Mouse (Mus musculus): ENCODE measurements around the gene Eml5.

Gene Eml5

DNA sequence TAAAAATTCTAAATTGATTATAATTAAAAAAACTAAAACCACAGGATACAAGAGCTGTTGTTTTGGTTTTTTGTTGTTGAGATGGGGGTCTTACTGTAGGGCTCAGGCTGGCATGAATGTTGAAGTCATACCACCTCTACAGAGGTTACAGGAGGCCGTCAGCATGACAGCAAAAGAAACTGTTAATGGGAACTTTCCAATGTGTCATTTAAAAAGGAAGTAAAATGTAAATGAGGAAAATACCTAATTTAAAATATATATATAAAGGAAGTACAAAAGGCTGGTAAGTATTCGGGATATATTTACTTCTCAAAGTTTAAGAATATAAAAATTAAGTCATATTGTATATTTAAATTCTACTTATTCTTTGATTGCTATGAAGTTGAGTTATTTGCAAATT is 65.8 kb downstream of the Eml5 start:
- in situ Hi-C loops (cut with MboI; ENCODE audit: unreplicated experiment in 2 of 2): loop anchor here in 1 of 2 experiments (25.0 kb wide), 1 partner anchor 1127 kb away; the partner anchor contains the start of gene Kcnk13

DNA sequence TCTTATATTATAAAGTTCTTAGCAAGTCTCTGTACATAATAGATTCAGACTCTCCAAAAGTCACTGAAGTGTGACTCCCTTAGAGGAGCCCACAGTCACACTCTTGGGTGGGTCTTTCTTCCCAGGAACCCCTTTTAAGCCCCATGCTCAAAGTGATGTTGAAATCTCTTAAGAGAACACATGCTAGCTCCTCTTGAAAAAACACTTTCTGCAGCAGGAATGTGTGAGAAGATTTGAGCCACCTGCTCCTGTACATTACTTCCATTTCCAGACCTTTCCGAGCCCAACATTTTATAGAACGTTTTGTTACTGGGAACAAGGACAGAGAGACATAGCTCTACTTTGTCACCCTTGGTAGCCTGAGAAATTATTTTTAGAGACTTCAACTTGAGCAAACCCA is 66.4 kb downstream of the Eml5 start:
- in situ Hi-C loops (cut with MboI; ENCODE audit: unreplicated experiment in 2 of 2): loop anchor here in 1 of 2 experiments (25.0 kb wide), 1 partner anchor 1127 kb away; the partner anchor contains the start of gene Kcnk13

DNA sequence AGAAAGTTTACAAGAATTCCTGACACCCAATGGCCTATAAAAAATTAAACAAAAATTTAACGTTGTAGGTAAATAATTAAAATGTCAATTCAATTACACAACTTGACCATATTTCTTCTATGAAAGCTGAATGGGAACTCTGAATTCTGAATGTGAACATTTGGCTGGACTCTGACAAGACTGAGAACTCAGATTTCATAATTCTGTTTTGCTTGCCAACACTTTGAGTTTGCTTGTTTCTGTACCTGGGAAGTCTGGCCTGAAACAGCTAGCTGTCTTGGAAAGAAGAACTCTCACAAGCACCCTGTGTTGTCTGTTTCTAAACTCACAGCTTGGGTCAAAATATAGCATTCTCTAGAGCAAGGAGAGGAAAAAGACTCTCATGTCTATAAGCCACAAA is 67.4 kb downstream of the Eml5 start:
- in situ Hi-C loops (cut with MboI; ENCODE audit: unreplicated experiment in 2 of 2): loop anchor here in 1 of 2 experiments (25.0 kb wide), 1 partner anchor 1128 kb away; the partner anchor contains the start of gene Kcnk13

DNA sequence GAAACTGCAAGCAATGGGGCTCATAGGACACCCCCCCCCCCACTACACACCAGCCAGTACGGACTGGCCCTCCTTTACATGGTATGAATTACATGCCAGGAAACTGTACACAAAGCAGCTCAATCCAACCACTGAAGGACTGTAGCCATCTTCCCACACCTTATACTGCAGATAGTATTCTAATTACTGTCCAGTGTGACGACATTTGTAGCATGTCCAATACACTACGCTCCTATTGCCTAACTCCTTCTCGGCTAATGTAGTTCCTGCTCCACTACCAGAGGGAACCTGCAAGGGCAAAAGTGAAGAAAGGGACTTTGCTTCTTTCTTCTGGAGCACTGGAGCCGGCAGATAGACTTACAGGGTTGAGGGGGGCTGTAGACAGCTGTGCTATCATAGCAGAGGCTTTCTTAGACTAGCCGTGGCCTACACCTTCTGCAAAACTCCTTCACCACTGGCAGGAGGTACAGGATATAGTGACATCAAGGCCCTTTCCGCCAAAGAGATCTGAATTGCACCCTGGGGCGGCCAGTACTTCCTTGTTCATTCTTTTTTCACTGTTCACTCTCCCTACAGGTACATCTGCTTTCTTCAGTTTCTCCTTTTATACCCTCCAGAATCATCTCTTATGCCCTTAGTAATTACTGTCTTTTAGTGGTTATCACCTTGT is 68.2 kb downstream of the Eml5 start:
- in situ Hi-C loops (cut with MboI; ENCODE audit: unreplicated experiment in 2 of 2): loop anchor here in 1 of 2 experiments (25.0 kb wide), 1 partner anchor 1129 kb away; the partner anchor contains the start of gene Kcnk13

DNA sequence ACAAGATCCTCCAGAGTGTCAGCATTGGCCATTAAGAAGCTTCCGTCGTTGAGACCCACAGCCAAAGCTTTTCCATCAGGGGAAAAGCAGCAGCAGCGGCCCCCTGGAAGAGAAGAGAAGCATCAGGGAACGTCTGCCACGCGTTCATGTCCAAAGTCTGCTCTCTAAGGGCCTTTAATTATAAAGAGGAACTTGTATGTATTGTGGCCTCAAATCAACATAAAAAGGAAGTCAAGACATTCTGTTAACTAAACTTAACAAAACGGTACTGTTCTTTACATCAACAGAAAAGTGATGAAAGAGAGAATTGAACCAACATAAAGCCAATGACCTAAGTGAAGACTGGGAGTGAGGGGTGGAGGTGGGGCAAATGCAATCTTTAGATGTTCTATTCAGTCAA is 70.2 kb downstream of the Eml5 start:
- in situ Hi-C loops (cut with MboI; ENCODE audit: unreplicated experiment in 2 of 2): loop anchor here in 1 of 2 experiments (25.0 kb wide), 1 partner anchor 1131 kb away; the partner anchor contains the start of gene Kcnk13

DNA sequence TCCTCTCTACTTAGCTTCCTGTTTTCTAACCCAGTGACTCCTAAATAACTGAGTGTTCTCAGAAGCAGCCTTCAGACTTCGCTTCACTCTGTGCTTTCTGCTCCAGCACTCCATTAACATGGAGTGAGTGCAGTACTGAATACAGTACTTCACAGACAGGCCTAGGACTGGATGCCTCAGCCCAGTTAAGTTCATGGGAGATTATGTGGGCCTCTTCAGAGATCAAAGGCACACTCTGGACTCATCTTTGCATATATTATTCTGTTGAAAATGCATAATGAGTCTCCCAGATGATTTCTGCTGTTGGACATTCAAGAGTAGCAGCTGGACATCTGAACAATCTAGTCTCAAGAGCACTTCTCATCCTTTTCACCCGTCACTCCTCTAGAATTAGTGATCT is 80.5 kb downstream of the Eml5 start:
- in situ Hi-C loops (cut with MboI; ENCODE audit: unreplicated experiment in 2 of 2): no loop called here

DNA sequence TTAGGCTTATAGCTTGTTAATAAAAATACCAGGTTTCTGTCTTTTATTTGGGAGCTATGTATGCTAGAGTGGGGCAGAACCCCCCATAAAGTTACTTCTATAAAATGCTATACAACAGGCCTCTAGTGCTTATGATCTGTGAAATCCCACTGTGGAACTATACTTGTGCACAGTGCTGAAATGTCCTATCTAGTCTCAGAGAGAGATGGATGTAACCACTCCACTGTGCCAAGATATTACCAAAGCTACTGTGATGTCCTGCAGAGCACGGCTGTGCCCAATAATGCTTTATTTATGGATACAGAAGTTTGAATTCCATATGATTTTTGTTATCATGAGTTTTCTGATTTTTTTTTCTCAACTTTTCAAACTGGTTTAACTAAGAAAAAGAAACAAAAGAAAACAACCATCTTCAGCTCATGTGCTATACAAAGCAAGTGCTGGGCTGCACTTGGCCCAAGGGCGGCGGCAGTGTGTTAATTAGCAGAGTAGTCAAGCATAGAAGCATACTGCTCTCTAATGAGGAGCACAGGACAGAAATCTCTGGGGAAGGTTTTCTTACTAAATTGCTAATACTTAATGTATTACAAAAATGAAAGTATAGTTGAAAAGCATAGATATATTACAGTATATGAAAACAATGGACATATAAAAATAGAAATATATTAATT is 97.1 kb downstream of the Eml5 start:
- in situ Hi-C loops (cut with MboI; ENCODE audit: unreplicated experiment in 2 of 2): no loop called here

DNA sequence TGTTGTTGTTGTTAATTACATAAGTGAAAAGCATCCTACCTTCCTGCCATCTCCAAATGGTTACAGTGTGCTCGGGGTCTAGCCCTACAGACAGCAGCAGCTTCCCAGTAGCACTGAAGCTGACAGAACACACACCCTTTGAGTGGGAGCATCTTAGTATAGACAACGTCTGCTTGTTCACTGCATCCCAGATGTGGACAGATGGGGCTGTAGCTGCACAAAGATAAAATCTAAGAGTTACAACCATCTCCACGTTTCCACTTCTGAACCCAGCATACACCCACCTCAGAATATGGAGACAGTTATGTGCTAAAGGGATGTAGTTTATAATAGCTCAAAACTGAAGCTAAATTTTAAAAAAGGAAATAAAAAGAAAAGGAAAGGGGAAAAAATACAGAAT is 99.0 kb downstream of the Eml5 start:
- in situ Hi-C loops (cut with MboI; ENCODE audit: unreplicated experiment in 2 of 2): no loop called here

DNA sequence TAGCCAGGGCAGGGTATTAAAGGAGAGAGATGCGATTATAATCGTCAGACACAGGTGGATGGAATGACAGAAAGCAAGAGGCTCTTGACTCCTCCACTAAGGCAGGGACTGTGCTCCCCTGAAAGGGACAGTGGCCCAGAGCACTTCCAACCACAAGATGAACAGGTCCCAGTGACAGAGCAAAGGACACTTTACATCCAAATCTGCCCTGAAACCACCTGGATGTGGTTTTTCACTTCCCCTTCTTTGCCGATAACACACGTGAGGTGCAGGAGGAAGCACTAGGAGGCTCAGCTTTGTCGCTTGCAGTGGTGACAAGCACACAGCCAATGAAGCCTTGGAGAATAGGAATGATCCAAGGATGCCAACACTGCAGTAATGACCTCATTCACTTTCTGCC is 101.0 kb downstream of the Eml5 start:
- in situ Hi-C loops (cut with MboI; ENCODE audit: unreplicated experiment in 2 of 2): no loop called here

DNA sequence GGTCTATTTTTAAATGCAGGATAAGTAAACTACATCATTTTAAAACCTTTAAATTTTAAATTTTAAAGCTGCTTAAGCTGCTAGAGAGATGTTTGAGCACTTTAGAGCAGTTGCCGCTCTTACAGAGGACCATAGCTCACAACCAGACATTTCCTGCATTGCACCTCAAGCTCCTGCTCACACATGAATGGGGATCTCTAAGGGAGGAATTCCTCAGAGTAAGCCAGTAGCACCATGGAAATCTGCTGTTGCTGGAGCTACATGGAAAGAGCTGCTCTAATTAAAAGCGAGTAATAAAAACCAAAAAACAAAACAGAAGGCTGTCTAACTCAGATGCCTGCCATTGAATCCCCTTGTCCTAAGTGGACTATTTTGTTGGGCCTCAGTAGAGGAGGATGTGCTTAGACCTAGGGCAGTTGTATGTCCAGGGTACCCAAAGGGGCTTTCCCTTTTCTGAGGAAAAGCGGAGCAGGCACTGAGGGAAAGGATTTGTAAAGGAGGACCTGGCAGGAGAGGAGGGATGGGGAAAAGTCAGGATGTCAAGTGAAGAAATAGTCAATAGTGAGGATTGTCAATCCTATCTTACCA is 105.5 kb downstream of the Eml5 start:
- in situ Hi-C loops (cut with MboI; ENCODE audit: unreplicated experiment in 2 of 2): no loop called here

DNA sequence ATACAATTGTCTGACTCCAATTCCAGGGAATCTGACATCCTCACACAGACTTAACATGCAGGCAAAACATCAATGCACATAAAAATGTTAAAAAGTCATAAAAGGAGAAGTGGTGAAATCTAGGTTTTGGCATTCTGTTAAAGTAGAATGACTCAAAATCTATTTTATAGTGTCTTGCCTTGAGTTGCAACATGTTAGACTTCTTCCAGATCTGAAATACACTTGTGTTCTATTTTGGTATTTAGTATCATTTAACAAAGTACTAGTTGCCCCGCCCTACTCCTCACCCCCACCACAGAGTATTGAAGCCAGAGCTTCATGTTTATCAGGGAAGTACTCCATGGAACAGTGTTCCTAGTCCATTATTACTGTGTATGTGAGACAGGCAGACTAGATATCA is 117.0 kb downstream of the Eml5 start:
- in situ Hi-C loops (cut with MboI; ENCODE audit: unreplicated experiment in 2 of 2): no loop called here

DNA sequence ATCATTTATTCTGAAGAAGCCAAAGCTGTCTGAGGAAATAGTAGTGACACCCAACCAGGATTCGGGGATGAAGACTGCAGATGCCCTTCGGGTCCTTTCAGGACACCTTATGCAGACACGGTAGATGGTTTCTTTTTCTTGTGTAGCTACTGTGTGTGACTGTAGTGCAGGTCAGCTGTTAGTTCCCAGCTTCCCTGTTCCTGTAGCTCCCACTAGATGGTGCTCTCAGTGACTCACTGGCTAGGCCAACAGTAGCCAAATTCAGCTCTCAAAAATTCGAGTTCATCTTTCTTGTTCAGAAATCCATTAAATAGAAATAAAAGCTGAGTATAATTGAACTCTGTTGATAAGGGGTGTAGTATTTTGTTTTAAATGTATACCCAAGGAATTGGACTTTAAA is 122.1 kb downstream of the Eml5 start:
- in situ Hi-C loops (cut with MboI; ENCODE audit: unreplicated experiment in 2 of 2): no loop called here

DNA sequence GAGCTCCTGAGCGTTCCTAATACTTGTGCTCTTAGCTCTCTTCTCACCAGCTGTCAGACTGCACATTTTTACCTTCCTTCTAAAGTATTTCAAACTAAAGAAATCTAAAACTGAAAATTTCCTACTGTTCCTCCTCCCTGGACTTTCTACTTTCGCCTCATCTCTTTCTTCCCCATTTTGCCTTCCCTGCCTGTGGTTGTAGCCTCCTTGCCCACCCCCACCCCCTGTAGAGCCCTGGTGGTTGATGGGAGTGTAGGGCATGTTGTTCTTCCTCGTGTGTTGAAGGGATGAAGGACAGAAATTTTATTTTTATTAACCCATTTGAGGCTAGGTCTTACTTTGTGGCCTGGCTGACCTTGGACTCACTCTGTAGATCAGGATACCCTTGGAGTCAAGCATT is 123.8 kb downstream of the Eml5 start:
- in situ Hi-C loops (cut with MboI; ENCODE audit: unreplicated experiment in 2 of 2): no loop called here

DNA sequence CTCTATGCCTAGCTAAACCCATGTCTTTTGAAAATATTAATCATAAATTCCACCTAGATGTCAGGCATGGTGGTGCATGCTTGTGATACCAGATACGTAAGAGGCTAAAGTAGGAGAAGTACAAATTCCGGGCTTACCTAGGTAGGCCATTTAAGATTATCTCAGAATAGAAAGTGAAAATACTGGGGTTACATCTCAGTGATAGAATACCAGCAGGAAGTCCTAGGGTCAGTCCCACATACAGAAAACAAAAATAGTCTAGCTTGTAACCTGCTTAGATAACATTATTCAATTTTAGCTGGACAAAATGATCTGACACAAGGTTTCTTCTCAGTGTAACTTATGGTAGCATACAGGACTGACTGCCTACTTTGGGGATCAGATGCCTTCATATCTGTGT is 135.0 kb downstream of the Eml5 start:
- in situ Hi-C loops (cut with MboI; ENCODE audit: unreplicated experiment in 2 of 2): no loop called here

DNA sequence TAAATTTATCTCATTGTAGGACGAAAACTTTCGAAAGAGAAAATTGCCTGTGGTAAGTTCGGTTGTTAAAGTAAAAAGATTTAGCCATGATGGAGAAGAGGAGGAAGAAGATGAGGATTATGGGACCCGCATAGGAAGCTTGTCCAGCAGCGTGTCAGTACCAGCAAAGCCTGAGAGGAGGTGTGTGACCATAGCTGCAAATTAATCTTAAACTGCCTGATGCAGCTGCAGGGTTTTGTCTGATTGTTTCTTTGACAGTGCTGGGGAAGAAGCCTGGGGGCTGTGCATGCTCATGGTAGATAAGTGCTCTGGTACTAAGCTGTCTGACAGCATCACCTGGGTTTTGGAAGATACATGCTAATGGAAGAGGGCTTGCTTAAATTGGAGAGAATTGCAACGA is 141.6 kb downstream of the Eml5 start:
- in situ Hi-C loops (cut with MboI; ENCODE audit: unreplicated experiment in 2 of 2): no loop called here

DNA sequence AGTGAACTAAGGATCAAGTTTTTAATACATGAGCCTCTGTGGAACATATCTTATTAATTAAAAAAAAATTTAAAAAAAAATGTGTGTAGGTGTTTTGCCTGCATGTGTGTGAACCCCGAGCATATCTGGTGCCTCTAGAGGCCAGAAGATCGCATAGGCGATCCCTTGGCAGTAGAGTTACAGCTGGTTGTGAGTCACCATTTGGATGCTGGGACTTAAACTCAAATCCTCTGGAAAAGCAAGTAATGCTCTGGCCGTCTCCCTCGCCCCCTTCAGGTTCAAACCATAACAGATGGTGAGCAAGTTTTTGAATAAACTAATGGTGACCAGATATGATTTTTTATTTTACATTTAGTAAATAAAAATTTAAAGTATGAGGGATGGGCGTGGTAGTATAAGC is 143.6 kb downstream of the Eml5 start:
- in situ Hi-C loops (cut with MboI; ENCODE audit: unreplicated experiment in 2 of 2): no loop called here

DNA sequence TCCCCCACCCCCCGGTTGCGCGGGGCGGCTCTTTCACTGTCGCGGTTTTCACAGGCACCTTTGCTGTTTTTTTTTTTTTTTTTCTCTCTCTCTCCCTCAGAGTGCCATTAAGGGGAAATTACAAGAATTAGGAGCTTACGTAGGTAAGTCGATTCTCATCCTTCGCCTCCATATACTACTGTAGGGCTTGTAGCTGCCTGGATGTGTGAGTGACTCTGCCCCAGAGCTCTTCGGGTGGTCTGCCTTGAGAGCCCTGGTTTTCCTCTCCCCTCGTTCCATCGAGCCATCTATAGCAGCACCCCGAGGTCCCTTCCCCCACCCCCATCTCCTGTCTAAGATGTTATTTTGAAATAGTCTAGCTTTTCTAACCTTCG is 153.9 kb downstream of the Eml5 start:
- in situ Hi-C loops (cut with MboI; ENCODE audit: unreplicated experiment in 2 of 2): loop anchor here in 1 of 2 experiments (25.0 kb wide), 1 partner anchor 1365 kb away; the partner anchor contains the start of gene Psmc1

DNA sequence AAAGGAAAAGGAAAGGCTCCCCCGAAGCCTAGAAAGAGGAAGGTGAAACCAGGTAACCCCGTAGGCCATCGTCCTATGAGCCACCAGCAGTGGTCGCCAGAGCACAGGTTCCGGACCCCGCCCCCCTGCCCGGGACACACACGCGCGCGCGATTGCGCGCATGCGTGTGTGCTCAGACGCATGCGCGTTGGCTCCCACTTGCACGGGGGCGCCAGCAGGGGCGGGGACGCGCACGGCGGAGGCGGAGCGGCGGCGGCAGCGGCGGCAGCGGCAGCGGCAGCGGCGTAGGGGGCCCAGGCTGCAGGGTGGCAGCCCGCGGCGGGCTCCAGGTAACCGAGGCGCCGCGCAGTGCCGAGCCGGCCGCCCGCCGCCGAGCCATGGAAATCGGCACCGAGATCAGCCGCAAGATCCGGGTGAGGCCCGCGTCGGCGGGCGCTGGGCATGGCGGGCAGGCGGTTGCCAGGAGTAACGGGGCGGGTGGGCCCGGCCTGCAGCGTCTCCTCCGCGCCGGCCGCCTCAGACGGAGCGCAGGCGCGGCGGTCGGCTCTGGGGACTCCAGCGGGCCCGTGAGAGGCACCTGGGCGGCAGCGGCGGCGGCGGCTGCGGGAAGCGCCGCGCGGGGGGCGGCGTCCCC is 154.4 kb downstream of the Eml5 start, which contains the start of gene Zc3h14:
Zc3h14 (plus strand) TSS at position 219 of the 634 bp plus-strand sequence.
- in situ Hi-C loops (cut with MboI; ENCODE audit: unreplicated experiment in 2 of 2): loop anchor here in 1 of 2 experiments (25.0 kb wide), 1 partner anchor 1365 kb away; the partner anchor contains the start of gene Psmc1

DNA sequence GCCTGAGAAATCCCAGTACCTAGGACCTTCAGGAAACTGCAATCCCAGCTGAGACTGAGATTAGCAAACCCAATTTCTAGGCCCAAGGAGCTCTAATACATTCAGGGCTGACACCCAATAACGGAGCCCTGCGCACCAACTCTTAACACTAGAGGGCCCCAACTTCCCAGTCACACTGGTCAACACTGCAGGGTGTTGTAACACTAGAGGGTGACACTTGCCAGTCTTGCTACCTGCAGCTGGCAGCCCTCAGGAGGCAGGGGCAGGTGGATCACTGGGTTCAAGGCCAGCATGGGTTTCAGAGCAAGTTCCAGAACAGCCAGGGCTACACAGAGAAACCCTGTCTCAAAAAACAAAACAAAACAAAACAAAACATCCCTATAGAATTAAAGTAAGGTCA is 155.2 kb downstream of the Eml5 start:
- in situ Hi-C loops (cut with MboI; ENCODE audit: unreplicated experiment in 2 of 2): loop anchor here in 1 of 2 experiments (25.0 kb wide), 1 partner anchor 1366 kb away; the partner anchor contains the start of gene Psmc1

DNA sequence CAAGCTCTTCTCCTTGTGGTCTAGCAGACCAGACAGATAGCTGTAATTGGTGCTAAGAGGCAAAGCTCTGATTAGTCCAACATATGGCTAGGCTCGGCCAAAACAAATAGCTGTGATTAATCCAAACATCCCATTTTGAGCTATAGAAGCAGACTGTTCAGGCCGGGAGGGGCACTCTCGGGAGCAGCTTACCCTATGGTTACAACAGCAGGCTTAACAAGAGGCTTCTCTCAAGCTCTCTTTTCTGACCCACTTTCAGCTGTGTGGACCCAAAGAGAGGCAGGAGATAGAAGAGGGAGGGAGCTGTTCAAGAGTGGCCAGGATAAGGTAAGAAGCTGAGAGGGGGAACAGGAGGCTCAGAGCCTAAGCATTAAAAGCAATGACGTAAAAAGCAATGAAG is 155.7 kb downstream of the Eml5 start:
- in situ Hi-C loops (cut with MboI; ENCODE audit: unreplicated experiment in 2 of 2): loop anchor here in 1 of 2 experiments (25.0 kb wide), 1 partner anchor 1367 kb away; the partner anchor contains the start of gene Psmc1
